Mouse (Mus musculus) kidney, embryonic 15.5 days (tissue): ENCODE measurements at regions not wholly inside any gene's neighbourhood (a gene's known extent, or its start where the extent isn't known, plus 50 kb on each side); places are given as distances from the start of the nearest gene placed in this dataset.

Experiments
- ATAC-seq: fragments of 200-750 bp; cut with Nextera tagmentation; replicated peaks from 2 replicates; pipeline ENCODE4 v1.8.0; 2017; ENCODE audit warnings: moderate TSS enrichment; ENCODE audit not compliant: low FRiP score
- H3K27ac ChIP-seq: fragments of 300-500 bp; sonication (generic); 2 replicates; pipeline ENCODE4 v1.5.1; 2015; ENCODE audit warnings: mild to moderate bottlenecking, inconsistent platforms
- H3K27me3 ChIP-seq: fragments of 300-500 bp; sonication (generic); 2 replicates; pipeline ENCODE4 v1.6.1; 2015; ENCODE audit warnings: inconsistent platforms
- H3K36me3 ChIP-seq: fragments of 300-500 bp; sonication (generic); 2 replicates; pipeline ENCODE4 v1.6.1; 2015; ENCODE audit warnings: inconsistent platforms
- H3K4me1 ChIP-seq: fragments of 300-500 bp; sonication (generic); 2 replicates; pipeline ENCODE4 v1.6.1; 2015; ENCODE audit warnings: inconsistent platforms
- H3K4me2 ChIP-seq: fragments of 300-500 bp; sonication (generic); 2 replicates; pipeline ENCODE4 v1.6.1; 2015; ENCODE audit warnings: moderate library complexity, mild to moderate bottlenecking, inconsistent platforms
- H3K4me3 ChIP-seq: fragments of 300-500 bp; sonication (generic); replicated peaks from 2 replicates; pipeline ENCODE4 v1.5.1; 2015; ENCODE audit warnings: mild to moderate bottlenecking, inconsistent platforms
- H3K9ac ChIP-seq: fragments of 300-500 bp; sonication (generic); 2 replicates; pipeline ENCODE4 v1.6.1; 2015; ENCODE audit warnings: mild to moderate bottlenecking, inconsistent platforms
- H3K9me3 ChIP-seq: fragments of 300-500 bp; sonication (generic); replicated peaks from 2 replicates; pipeline ENCODE4 v1.6.1; 2016; ENCODE audit warnings: inconsistent platforms
- WGBS: fragments of 180-500 bp; shearing (Covaris S2); methylation state at CpG from one replicate; pipeline ENCODE4 v1.1.7; 2015; ENCODE audit warnings: mixed read lengths; 5-methylcytosine and 5-hydroxymethylcytosine counted together

DNA sequence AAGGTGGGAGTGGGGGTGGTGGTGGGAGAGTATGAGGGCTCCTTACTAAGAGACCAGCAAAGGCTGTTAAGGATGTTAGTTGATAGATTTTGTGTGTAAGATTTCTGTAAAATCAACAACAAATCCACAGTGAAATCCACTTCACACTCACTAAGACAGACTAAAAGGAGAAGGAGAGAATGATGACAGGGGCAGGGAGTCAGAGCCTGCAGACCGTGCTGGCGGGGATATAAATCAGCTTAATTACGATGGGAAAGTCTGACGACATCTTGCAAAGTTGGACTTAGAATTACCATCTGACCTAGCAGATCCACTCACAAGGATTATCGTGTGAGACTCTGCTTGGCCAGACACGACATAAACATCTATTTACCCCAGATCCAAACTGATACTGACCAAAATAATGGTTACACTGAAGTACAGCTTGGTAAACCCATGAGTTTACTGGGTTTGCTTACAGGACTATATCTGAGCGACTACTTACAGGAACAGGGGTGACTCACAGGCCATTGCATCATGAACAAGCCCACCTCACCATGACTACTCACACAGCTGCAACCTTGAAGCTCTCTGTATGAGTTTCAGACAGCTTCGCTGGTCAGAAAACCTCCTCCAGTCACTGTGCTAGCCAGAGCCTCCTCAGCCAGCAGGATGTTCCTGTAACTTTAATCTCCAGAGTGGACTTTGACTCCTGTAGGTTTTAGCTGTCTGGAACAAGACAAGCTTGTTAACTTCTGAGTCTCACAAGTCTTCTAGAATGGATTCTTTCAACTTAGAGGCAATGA lies 50.5 kb upstream of the Ednra start:
- Histone ChIP-seq H3K9ac (no peak overlapping the region), H3K9me3 (no peaks in the 10 kb centered on the region), H3K4me1 (peaks cover 27% of the 10 kb centered on the region), H3K27ac (peak overlapping the region; percentile 42), H3K4me3 (no peak overlapping the region), H3K27me3 (no peaks in the 10 kb centered on the region), H3K36me3 (no peaks in the 10 kb centered on the region), H3K4me2 (no peak overlapping the region)
- WGBS, result 17% methylated on average over 8 of the region's 8 CpGs
- ATAC-seq, result peak; percentile 82

DNA sequence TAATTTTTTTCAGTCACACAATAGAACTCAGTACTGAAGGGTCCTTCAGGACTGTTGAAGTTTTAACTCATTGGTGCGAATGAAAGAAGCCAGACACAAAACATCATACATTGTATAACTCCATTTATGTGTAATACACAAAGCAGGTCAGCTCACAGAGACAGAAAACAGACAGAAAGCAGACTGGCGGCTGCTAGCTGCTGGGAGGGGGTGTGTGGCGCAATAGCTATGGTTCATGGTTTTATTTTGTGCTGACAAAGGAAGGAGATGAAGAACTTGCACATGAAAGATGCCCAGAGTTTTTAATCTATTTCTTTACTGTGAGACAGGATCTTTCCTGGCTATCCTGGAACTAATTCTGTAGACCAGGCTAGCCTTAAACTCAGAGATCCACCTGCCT lies 51.3 kb upstream of the Ednra start:
- Histone ChIP-seq H3K4me3 (no peak overlapping the region), H3K9ac (no peak overlapping the region), H3K27ac (no peak overlapping the region), H3K9me3 (no peaks in the 10 kb centered on the region), H3K4me1 (peaks cover 27% of the 10 kb centered on the region), H3K27me3 (no peaks in the 10 kb centered on the region), H3K4me2 (no peak overlapping the region), H3K36me3 (no peaks in the 10 kb centered on the region)
- 88% methylated on average over 3 of the region's 3 CpGs for WGBS
- ATAC-seq, result no peak

DNA sequence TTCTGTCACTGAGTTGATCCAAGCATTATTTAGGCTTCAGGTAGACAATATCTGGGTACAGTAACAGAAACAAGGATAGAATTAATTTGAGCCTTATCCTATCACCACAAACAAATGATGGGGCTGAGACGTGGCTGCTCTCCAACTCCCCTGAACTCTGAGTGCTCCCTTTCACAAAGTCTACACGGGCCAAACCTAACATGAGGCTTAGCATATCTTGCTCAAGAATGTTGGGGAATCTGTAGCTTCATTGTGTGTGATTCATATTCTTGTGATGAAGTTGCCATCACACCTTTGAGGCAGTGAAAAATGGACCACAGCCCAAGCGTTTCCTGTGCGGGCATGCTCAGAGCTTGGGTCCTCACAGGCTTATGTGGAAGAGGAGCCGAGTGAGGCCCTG lies 53.3 kb upstream of the Ednra start:
- Histone ChIP-seq H3K9ac (no peak overlapping the region), H3K27ac (no peak overlapping the region), H3K9me3 (no peaks in the 10 kb centered on the region), H3K4me1 (peaks cover 21% of the 10 kb centered on the region), H3K27me3 (no peaks in the 10 kb centered on the region), H3K4me2 (no peak overlapping the region), H3K36me3 (no peaks in the 10 kb centered on the region), H3K4me3 (no peak overlapping the region)
- ATAC-seq, result no peak
- WGBS, result 65% methylated on average over 5 of the region's 5 CpGs

DNA sequence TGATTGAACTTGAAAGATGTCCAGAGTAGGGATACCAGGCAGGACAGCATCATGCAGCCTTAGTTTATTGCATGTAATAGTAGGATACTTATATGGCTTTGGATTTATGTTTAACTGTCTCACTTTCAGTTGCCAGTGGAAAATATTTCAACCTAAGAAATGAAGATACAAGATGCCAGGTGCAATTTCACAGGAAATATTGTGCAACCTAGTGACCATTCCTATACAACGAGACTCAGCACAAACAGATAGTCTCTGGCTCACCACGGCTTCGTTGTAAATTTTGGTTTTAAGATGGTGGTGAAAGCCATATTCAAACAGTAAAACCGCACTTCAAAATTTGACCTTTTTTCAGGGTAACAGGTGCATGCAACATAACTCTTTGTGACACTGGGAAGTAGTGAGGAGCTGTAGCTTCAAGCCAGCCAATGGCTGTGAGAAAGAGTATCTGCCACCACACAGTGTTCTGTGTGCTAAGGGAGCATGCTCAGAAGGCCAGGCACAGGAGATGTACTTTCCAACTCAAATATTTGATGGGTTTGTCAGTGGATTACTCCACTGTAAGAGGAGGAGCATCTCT lies 61.5 kb upstream of the Ednra start:
- ATAC-seq, result no peak
- 73% methylated on average over 4 of the region's 4 CpGs for WGBS
- Histone ChIP-seq H3K4me3 (no peak overlapping the region), H3K9me3 (no peaks in the 10 kb centered on the region), H3K4me1 (peaks cover 4% of the 10 kb centered on the region; the same call in 1 of the 2 replicates), H3K27me3 (no peaks in the 10 kb centered on the region), H3K4me2 (no peak overlapping the region), H3K9ac (no peak overlapping the region), H3K27ac (no peak overlapping the region), H3K36me3 (no peaks in the 10 kb centered on the region)

DNA sequence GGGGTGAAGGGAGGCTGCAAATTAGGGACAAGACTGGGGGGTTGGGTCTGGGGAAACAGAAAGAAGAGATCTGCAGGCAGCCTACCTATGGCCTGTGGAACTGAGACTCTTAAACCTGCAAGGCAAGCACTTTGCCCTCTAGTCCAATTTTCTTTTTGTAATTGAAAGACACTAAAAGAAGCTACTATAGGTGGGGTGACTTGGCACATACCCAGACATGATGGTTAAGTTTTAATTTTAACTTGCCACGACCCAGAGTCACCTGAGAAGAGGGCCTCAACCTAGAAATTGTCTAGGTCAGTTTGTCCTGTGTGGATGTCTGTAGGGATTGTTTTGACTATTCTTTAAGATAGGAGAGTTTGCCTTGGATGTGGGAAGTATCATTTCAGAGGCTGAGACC lies 70.6 kb upstream of the Ednra start:
- no peak for ATAC-seq
- WGBS, result 72% methylated on average over 1 of the region's 1 CpGs
- no peaks in the 10 kb centered on the region for H3K36me3 ChIP-seq
- no peaks in the 10 kb centered on the region for H3K9me3 ChIP-seq
- no peak overlapping the region for H3K4me2 ChIP-seq
- no peak overlapping the region for H3K9ac ChIP-seq
- H3K27me3 ChIP-seq, result no peaks in the 10 kb centered on the region
- no peak overlapping the region for H3K4me3 ChIP-seq
- H3K4me1 ChIP-seq, result no peaks in the 10 kb centered on the region
- H3K27ac ChIP-seq, result no peak overlapping the region

DNA sequence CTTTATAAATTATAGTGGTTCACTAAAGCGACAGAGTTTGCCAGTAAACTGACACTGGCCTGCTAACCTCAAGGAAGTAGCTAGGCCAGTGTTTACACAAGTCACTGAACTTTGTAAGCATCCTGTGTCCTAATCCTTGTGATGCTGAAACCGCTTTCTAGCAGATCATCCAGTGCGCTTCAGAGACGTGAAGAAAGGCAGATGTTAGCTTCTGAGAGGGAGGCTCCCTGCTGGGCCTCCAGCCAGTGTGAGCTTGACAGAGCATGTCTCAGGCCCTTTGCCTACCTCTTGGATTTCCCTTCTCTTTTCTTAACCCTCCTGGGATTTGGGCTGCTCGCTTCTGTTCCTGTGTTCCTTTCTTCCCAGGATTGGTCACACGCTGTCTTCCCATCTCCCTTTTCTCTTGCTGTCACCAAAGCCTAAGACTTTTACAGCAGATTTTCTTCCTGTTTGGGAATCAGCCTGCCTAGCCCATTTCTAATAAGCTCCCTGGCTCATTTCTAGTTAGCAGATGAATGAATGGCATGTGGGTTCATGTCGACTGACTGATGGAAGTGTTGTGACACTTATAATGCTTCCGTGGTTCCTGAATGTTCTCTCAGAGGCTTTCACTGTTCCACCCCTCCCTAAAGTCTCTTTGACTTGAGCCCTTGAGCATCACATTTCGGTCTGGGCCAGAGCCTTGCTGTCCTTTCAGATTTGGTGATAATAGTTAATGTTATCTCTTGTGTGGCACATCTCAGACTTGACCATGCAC lies 79.1 kb upstream of the Ednra start:
- Histone ChIP-seq H3K9ac (no peak overlapping the region), H3K9me3 (no peaks in the 10 kb centered on the region), H3K27me3 (no peaks in the 10 kb centered on the region), H3K4me1 (peaks cover 16% of the 10 kb centered on the region), H3K4me3 (no peak overlapping the region), H3K4me2 (no peak overlapping the region), H3K27ac (peak overlapping the region; percentile 65), H3K36me3 (no peaks in the 10 kb centered on the region)
- ATAC-seq, result peak; percentile 73; the same call in 1 of the 2 replicates
- 50% methylated on average over 9 of the region's 9 CpGs for WGBS

DNA sequence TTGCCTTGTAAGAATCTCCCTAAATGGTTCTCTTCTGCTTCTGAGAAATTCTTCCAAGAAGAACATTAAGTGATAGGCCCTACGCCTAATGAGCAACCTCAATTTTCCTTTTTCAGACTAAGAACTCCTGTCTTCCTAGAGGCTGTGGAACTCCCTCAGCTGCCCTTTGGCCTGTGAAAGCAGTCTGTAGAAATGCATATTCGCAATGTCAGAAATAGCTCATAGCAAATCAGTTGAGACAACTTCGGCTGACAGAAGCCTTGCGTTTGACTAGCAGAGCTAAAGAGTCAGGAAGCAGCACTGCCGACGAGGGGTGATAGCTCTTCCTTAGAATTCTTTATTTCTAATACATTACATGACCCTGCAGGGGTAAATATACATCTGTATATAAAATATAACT lies 80.3 kb upstream of the Ednra start:
- Histone ChIP-seq H3K4me3 (no peak overlapping the region), H3K4me1 (peaks cover 16% of the 10 kb centered on the region), H3K9me3 (no peaks in the 10 kb centered on the region), H3K4me2 (no peak overlapping the region), H3K36me3 (no peaks in the 10 kb centered on the region), H3K27me3 (no peaks in the 10 kb centered on the region), H3K27ac (no peak overlapping the region), H3K9ac (no peak overlapping the region)
- ATAC-seq, result no peak
- WGBS, result 64% methylated on average over 6 of the region's 6 CpGs

DNA sequence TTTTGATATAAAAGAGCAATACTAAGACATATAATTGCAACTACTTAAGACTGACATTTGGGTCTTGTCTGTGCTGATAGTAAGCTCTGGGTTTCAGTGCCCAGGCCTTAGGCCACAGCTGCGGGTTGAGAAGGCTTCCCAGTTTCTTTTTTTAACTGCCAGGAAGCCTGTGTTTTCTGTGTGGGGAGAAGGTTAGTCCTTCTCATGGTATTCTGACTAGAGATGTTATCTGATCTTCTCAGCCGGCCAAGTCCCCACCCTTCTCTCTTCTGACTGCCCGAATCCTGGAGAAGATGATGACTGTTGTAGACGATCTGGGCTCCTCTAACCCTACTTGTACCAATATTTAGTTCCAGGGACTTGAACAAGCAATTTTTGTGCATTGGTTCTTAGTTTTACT lies 80.7 kb upstream of the Ednra start:
- WGBS, result 36% methylated on average over 4 of the region's 4 CpGs
- Histone ChIP-seq H3K27ac (no peak overlapping the region), H3K27me3 (no peaks in the 10 kb centered on the region), H3K4me3 (no peak overlapping the region), H3K9ac (no peak overlapping the region), H3K4me1 (peaks cover 16% of the 10 kb centered on the region), H3K4me2 (no peak overlapping the region), H3K9me3 (no peaks in the 10 kb centered on the region), H3K36me3 (no peaks in the 10 kb centered on the region)
- ATAC-seq, result no peak

DNA sequence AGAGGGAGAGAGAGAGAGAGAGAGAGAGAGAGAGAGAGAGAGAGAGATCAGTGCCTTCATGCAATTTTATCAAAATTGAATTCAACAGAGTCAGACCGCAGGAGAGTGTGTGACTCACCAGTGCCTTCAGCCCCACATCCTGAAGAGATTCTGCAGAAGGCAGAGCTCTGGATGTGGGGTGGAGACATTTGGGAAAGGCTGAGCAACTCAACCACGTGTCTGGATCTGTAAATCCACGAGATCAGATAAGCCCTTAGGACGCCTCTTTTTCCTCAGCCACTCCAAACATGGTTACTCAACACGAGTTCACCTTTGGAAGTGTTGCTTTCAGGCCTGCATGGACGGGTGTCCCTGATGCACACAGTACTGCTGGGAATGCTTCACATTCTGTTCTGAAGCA lies 81.4 kb upstream of the Ednra start:
- Histone ChIP-seq H3K36me3 (no peaks in the 10 kb centered on the region), H3K27ac (no peak overlapping the region), H3K4me3 (no peak overlapping the region), H3K4me1 (peaks cover 16% of the 10 kb centered on the region), H3K27me3 (no peaks in the 10 kb centered on the region), H3K9me3 (no peaks in the 10 kb centered on the region), H3K9ac (no peak overlapping the region), H3K4me2 (no peak overlapping the region)
- ATAC-seq, result no peak
- WGBS, result 77% methylated on average over 6 of the region's 6 CpGs

DNA sequence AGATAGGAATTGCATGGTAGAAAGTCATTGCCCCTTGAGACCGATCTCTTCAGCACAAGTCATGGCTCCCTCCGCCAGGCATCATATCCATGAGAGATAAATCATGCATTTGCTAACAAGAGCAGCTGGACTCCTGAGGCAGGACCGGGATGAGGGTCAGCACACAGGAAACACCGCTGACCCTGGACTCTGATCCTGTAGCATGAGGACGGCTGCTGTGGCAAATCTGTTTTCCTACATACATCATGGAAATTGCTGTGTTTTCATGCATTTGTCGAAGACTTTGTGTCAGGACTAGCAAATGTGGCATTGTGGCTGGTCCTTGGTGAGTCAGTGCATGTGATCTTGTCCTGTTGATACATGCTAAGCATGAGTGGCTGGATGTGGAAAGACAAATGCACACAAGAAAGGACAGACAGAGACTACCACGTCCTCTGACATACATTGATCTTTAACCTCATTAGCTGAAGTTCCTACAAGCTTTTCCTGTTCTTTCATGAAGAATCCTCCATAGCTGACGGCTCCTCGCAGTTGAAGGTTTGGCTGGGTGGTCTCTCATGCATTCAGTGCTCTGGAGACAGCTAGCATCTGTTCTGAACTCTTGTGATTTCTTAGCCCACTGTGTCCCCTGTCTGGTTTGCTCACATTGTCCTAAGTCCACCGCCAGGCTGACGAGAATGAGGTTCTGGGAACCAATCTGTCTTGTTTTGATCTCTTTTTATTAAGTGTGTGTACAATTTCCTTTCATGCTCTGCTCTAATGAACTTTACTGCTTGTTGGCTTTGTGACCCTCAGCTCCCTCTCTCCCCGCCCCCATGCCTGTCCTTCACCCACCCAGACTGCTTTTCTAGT lies 90.8 kb upstream of the Ednra start:
- 9% methylated on average over 12 of the region's 12 CpGs for WGBS
- H3K4me3 ChIP-seq, result 0 out of 2 replicates have a peak overlapping the region, but pooled peaks have one; percentile 15

DNA sequence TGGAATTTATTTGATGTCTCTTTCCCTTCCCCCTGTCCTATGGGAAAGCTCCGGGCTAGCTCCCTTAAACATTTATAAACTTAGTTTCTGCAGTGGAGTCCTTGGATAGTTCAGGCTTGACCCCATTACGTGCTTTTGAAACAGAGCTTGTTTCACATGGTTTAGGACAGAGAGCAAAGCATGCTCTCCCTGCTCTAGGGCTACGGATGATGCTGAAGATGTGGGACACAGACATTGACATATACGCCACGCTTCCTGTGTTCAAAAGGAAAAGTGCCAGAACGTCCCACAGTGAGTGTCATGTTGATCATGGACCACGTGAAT lies 91.3 kb upstream of the Ednra start:
- no peaks in the 10 kb centered on the region for H3K9me3 ChIP-seq
- H3K4me1 ChIP-seq, result peaks cover 29% of the 10 kb centered on the region
- H3K4me2 ChIP-seq, result peak overlapping the region; percentile 45
- H3K9ac ChIP-seq, result no peak overlapping the region
- WGBS, result 8% methylated on average over 7 of the region's 7 CpGs
- H3K36me3 ChIP-seq, result no peaks in the 10 kb centered on the region
- H3K27ac ChIP-seq, result peak overlapping the region; percentile 89
- H3K4me3 ChIP-seq, result 0 out of 2 replicates have a peak overlapping the region, but pooled peaks have one; percentile 15
- H3K27me3 ChIP-seq, result no peaks in the 10 kb centered on the region
- ATAC-seq, result no peak

More for the DNA sequence above, 90.8 kb upstream of the Ednra start:
- Histone ChIP-seq H3K9me3 (no peaks in the 10 kb centered on the region), H3K27me3 (no peaks in the 10 kb centered on the region), H3K27ac (peak overlapping the region; percentile 89), H3K9ac (no peak overlapping the region), H3K36me3 (no peaks in the 10 kb centered on the region), H3K4me2 (peak overlapping the region; percentile 45), H3K4me1 (peaks cover 29% of the 10 kb centered on the region)
- peak; percentile 93 for ATAC-seq

DNA sequence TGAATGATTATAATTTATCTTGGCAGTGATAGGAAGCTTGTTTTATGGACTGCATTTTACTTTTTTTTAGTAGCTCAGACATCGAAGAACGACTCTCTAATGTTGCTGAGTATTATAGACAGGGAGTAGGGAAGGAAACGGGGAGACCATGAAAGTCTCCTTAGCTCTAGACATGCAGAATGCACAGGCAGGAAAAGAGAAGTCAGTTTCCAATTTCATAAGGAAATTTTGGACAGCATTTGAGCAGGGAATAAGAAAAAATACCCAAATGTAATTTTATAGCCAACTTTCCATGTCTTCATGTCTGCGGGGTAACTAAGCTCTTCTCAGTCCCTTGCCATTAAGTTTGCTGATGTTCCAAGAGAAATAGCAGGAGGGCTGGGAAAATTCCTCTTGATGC lies 92.0 kb upstream of the Ednra start:
- Histone ChIP-seq H3K4me3 (no peak overlapping the region), H3K36me3 (no peaks in the 10 kb centered on the region), H3K4me2 (peak overlapping the region; percentile 45), H3K4me1 (peaks cover 29% of the 10 kb centered on the region), H3K27me3 (no peaks in the 10 kb centered on the region), H3K9ac (no peak overlapping the region), H3K27ac (peak overlapping the region; percentile 89), H3K9me3 (no peaks in the 10 kb centered on the region)
- WGBS, result 43% methylated on average over 4 of the region's 4 CpGs
- ATAC-seq, result no peak
